Comparison of ENCODE assay signal across 8 mouse cellular contexts in genomic region chr3:108840716-108841054, GRCm38 (mm10). TPM values are rescaled to one million over a fixed set of nuclear protein-coding genes. Genes with fewer than 3 reads are reported as not detected.
A peak's percentile ranks its signal among the peaks of the same experiment; 100 is the strongest.
DNase-seq lines count a peak whose midpoint lies in the region; ATAC-seq lines count a peak whose summit lies in the region.

No protein-coding gene starts in this region.

- H3K9me3 ChIP-seq in lung, embryonic 15.5 days = no peaks in the 10 kb centered on the region
- H3K9me3 ChIP-seq in forebrain, embryonic 13.5 days (replicated peaks) = no peaks in the 10 kb centered on the region
- no peaks in the 10 kb centered on the region for H3K9me3 ChIP-seq in liver, embryonic 12.5 days (replicated peaks)
- no peaks in the 10 kb centered on the region for H3K9me3 ChIP-seq in stomach, embryonic 15.5 days

- peaks cover 2% of the 10 kb centered on the region; the same call in 1 of the 2 replicates for H3K36me3 ChIP-seq in lung, embryonic 15.5 days
- H3K36me3 ChIP-seq in forebrain, embryonic 13.5 days (ENCODE audit: poor library complexity, severe bottlenecking) = no peaks in the 10 kb centered on the region
- H3K36me3 ChIP-seq in liver, embryonic 12.5 days = peaks cover 9% of the 10 kb centered on the region; the same call in 1 of the 2 replicates
- no peaks in the 10 kb centered on the region; the same call in none of the 2 replicates for H3K36me3 ChIP-seq in stomach, embryonic 15.5 days

- no peak overlapping the region for H3K4me2 ChIP-seq in lung, embryonic 15.5 days
- peak overlapping the region; percentile 69 for H3K4me2 ChIP-seq in forebrain, embryonic 13.5 days
- no peak overlapping the region for H3K4me2 ChIP-seq in liver, embryonic 12.5 days
- H3K4me2 ChIP-seq in stomach, embryonic 15.5 days = no peak overlapping the region

- whole genome bisulfite sequencing in lung, embryonic 15.5 days = 54% methylated on average over 4 of the region's 4 CpGs
- 56% methylated on average over 4 of the region's 4 CpGs for WGBS in forebrain, embryonic 13.5 days
- 36% methylated on average over 4 of the region's 4 CpGs for WGBS in liver, embryonic 12.5 days (ENCODE audit: insufficient replicate concordance)
- WGBS in stomach, embryonic 15.5 days = 53% methylated on average over 4 of the region's 4 CpGs

- H3K9ac ChIP-seq in lung, embryonic 15.5 days = no peak overlapping the region
- no peak overlapping the region for H3K9ac ChIP-seq in forebrain, embryonic 13.5 days
- H3K9ac ChIP-seq in liver, embryonic 12.5 days = no peak overlapping the region
- H3K9ac ChIP-seq in stomach, embryonic 15.5 days = no peak overlapping the region

- DNase-seq in lung, adult 18-20 months = no peak
- DNase-seq in right cerebral cortex, postnatal 10 days (ENCODE audit: low spot score in 2 of 2) = no peak
- DNase-seq in cerebellum, adult 8-10 months = no peak

- peaks cover 12% of the 10 kb centered on the region for H3K4me1 ChIP-seq in lung, embryonic 15.5 days
- H3K4me1 ChIP-seq in forebrain, embryonic 13.5 days = peaks cover 7% of the 10 kb centered on the region; the same call in 1 of the 2 replicates
- peaks cover 35% of the 10 kb centered on the region for H3K4me1 ChIP-seq in liver, embryonic 12.5 days
- peaks cover 10% of the 10 kb centered on the region; the same call in 1 of the 2 replicates for H3K4me1 ChIP-seq in stomach, embryonic 15.5 days

- no peak overlapping the region for H3K27ac ChIP-seq in lung, embryonic 15.5 days
- H3K27ac ChIP-seq in forebrain, embryonic 13.5 days = no peak overlapping the region
- H3K27ac ChIP-seq in liver, embryonic 12.5 days = no peak overlapping the region
- no peak overlapping the region for H3K27ac ChIP-seq in stomach, embryonic 15.5 days

- no peak overlapping the region for H3K4me3 ChIP-seq in lung, embryonic 15.5 days
- H3K4me3 ChIP-seq in forebrain, embryonic 13.5 days = peak overlapping the region; percentile 69
- 0 out of 2 replicates have a peak overlapping the region, but pooled peaks have one; percentile 82 for H3K4me3 ChIP-seq in liver, embryonic 12.5 days
- no peak overlapping the region for H3K4me3 ChIP-seq in stomach, embryonic 15.5 days (replicated peaks)

- no peaks in the 10 kb centered on the region for H3K27me3 ChIP-seq in lung, embryonic 15.5 days
- no peaks in the 10 kb centered on the region for H3K27me3 ChIP-seq in forebrain, embryonic 13.5 days
- H3K27me3 ChIP-seq in liver, embryonic 12.5 days (replicated peaks) = peaks cover 4% of the 10 kb centered on the region; the same call in 1 of the 2 replicates
- no peaks in the 10 kb centered on the region for H3K27me3 ChIP-seq in stomach, embryonic 15.5 days (replicated peaks)

- ATAC-seq in lung, embryonic 15.5 days (ENCODE audit: borderline replicate concordance, extremely low read depth, low FRiP score, low TSS enrichment) = 0 out of 2 replicates have a peak, but pooled peaks have one; percentile 15
- peak; percentile 71 for ATAC-seq in forebrain, embryonic 13.5 days
- ATAC-seq in liver, embryonic 12.5 days = peak; percentile 2; the same call in 1 of the 2 replicates
- 0 out of 2 replicates have a peak, but pooled peaks have one; percentile 8 for ATAC-seq in stomach, embryonic 15.5 days (ENCODE audit: insufficient read depth, low FRiP score, low read depth)
- no peak for ATAC-seq in inflammation-experienced regulatory T-cells, adult 6 months

RNA-seq across cellular contexts. Expression of gene Stxbp3, which starts 0.4 kb away (rescaled TPM):
- polyA plus RNA-seq in lung, embryonic 15.5 days (2015; fragmentation: Nextera tagmentation; extraction: Ambion mirVana) = 38.8 and 43.1 TPM in 2 replicates
- polyA plus RNA-seq in forebrain, embryonic 13.5 days (2015; fragmentation: Nextera tagmentation; extraction: Ambion mirVana) = 16.0 and 17.1 TPM in 2 replicates
- 21.1 and 24.3 TPM in 2 replicates for polyA plus RNA-seq in liver, embryonic 12.5 days (2016; fragmentation: Nextera tagmentation; extraction: Ambion mirVana)
- polyA plus RNA-seq in stomach, embryonic 15.5 days (2015; fragmentation: Nextera tagmentation; extraction: Ambion mirVana) = 40.3 and 42.2 TPM in 2 replicates
- polyA plus RNA-seq in inflammation-experienced regulatory T-cells, adult 6 months (2017; shearing (Covaris generic)) = 10 to 100 TPM; 72.7 to 91.3 (median 78.2) TPM

RNA-seq across cellular contexts. Expression of gene Fndc7, which starts 49.1 kb away (rescaled TPM):
- polyA plus RNA-seq in lung, embryonic 15.5 days (2015; fragmentation: Nextera tagmentation; extraction: Ambion mirVana) = 0.23 and 0.42 TPM in 2 replicates
- polyA plus RNA-seq in forebrain, embryonic 13.5 days (2015; fragmentation: Nextera tagmentation; extraction: Ambion mirVana) = not detected in 2 replicates
- polyA plus RNA-seq in liver, embryonic 12.5 days (2016; fragmentation: Nextera tagmentation; extraction: Ambion mirVana) = 0.07 and 0.10 TPM in 2 replicates
- polyA plus RNA-seq in stomach, embryonic 15.5 days (2015; fragmentation: Nextera tagmentation; extraction: Ambion mirVana) = 0.08 and 0.14 TPM in 2 replicates
- under 1 TPM in 1 of 3 experiments, not detected in 2; 0.21 TPM for polyA plus RNA-seq in inflammation-experienced regulatory T-cells, adult 6 months (2017; shearing (Covaris generic))

Comparison
In these comparisons a context has a peak if more than half of its experiments do, and no peak if none do; other contexts are left out.
1. H3K4me3 ChIP-seq: peak in forebrain, embryonic 13.5 days (single experiment) and liver, embryonic 12.5 days (single experiment); none in lung, embryonic 15.5 days (single experiment) and stomach, embryonic 15.5 days (single experiment).